Mouse (Mus musculus) spleen, adult 2 months (tissue): ENCODE results near the gene Gm49388.

Experiments used
- CTCF ChIP-seq: fragments of 200-500 bp; IDR thresholded peaks from 2 replicates; pipeline ENCODE4 v1.5.1; 2011; ENCODE audit warnings: mild to moderate bottlenecking, inconsistent platforms; ENCODE audit not compliant: insufficient read depth, insufficient read length, insufficient replicate concordance; ENCODE audit errors: extremely low read depth
- POLR2A ChIP-seq: fragments of 200-500 bp; IDR thresholded peaks from 2 replicates; pipeline ENCODE4 v1.6.1; 2011; ENCODE audit warnings: low read depth, low read length, inconsistent platforms

GRCm38 (mm10) chr7:127744366-127745045 is 40.9 kb upstream of the Gm49388 start, which contains the start of gene Fbxl19:
- TF ChIP-seq POLR2A (no peak), CTCF (no peak)
